Mouse (Mus musculus): ENCODE measurements around the gene Numb.
A peak's percentile ranks its signal among the peaks of the same experiment; 100 is the strongest.

The Numb gene

DNA sequence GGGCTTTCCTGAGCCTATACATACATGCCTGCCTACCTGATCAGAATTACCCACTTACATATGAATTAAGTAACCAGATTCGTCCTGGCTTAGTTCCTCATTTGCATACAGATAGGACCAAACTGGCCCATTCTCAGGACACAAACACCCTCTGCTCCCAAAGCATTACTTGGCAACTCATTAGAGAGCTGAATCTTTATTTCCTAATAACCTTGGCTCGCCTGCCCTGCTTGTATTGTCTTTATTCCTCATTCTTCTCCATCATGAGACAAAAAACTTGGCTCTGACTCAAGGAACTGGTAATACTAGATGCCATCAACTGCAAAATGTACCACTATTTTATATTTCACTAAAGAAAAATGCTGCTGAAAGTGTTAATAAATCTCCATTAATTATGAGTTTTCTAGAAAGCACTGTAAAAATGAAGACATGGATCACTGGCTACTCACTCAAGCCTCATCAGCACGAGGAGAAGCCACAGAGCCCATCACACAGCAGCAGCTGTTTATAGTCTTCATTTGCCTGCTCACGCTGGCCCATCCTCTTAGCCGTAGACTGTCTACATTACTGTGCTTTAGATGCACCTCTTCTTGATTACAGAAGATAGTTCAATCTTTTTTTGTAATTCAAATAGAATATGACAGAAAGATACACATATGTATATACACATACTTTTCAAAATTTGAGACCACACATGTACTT is 69.1 kb downstream of the Numb start:
- no peak for DNase-seq (ENCODE audit: low spot score)

DNA sequence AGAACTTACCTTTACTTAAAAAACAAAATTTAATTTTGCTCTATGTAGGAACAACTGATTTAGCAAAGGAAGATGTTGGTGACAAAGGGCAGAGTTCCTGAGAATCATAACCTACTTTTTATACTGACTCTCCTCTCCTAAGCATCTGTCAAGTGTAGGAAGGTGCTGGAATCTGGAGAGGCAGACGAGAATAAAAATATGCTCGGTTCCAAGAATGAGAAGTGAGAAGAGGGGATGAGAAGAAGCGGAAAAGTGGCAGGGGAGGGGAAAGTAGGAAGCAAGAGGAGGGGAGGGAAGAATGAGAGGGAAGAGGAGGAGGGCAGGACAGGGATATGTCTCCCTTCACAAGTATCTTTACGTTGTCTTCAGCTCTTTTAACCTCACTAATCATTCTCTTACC is 71.4 kb downstream of the Numb start:
- DNase-seq (ENCODE audit: low spot score) = no peak

DNA sequence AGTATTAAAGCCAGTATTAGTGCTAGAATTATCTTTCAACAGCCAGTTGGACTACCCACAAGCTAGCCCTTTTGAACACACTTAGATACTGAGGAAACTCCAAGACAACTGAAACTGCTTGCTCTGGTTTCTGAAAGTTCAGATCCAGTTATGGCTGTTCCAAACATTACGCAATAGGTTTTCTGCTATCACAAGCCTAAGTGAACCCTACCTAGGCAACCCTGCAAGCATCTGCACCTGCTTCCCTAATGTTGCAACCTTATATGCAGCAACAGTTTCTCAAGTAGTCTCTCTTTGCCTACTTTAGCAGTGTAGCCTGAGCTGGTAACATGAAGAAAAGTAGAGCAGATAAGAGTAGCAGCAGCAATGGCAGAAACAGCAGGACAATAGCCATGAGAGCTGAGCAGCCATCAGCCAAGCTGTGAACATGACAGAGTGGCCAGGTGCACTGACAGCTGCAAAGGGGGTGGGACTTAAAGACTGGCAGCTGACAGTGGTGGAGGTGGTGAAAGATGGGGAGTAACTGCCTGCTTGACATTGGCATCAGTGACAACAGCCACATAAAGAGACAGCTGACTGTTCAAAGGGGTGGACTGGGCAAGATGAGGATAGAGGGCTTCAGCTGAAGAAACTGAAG is 73.0 kb downstream of the Numb start:
- DNase-seq (ENCODE audit: low spot score) = no peak

DNA sequence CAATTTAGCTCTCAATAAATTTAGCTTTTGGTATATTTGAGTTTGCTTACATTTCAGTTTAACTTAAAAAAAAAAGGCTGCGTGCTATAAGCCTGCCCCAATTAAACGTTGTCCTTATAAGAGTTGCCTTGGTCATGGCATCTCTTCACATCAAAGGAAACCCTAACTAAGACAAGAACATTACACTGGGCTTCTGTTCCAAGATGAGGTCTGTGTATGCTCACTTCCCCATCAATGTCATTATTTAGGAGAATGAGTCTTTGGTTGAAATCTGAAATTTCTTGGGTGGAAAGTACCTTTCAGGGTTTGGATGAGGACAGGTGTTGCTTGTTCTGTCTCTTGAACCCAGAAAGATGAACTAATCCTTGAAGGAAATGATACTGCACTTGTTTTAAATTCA is 73.9 kb downstream of the Numb start:
- DNase-seq (ENCODE audit: low spot score) = no peak

DNA sequence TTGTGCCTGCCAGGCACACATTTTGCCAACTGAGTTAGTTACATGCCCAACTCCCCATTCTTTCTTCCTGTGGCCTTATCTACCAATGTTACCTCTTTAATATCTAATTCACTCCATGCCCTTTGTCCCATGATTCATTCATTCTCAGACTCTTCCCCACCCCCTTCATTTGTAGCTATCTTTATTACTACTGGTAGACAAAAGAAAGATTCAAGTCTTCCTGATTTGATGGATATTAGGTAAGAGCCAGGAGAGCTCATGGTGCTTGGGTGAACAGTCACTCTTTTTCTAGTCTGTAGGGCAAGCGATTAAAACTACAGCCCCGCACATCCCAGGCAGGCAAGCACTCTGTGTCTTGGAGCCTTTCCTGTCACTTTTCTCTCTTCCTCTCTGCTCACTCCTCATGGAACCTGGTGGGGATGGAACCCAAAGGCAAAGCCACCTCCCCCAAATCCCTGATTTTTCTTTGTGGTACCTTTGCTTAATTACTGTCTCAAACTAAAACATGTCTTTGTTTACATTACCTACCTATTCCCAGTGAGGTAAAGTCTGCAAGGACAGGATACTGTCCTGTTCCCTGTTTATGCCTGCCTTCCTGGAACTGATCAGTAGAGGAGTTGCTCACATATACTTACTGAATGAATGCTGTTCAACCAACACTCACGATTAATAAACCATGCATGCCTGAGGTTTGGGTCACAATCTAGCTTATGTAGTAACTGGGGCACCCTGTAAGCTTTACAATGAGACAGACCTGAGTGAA is 78.9 kb downstream of the Numb start:
- no peak for DNase-seq (ENCODE audit: low spot score)

DNA sequence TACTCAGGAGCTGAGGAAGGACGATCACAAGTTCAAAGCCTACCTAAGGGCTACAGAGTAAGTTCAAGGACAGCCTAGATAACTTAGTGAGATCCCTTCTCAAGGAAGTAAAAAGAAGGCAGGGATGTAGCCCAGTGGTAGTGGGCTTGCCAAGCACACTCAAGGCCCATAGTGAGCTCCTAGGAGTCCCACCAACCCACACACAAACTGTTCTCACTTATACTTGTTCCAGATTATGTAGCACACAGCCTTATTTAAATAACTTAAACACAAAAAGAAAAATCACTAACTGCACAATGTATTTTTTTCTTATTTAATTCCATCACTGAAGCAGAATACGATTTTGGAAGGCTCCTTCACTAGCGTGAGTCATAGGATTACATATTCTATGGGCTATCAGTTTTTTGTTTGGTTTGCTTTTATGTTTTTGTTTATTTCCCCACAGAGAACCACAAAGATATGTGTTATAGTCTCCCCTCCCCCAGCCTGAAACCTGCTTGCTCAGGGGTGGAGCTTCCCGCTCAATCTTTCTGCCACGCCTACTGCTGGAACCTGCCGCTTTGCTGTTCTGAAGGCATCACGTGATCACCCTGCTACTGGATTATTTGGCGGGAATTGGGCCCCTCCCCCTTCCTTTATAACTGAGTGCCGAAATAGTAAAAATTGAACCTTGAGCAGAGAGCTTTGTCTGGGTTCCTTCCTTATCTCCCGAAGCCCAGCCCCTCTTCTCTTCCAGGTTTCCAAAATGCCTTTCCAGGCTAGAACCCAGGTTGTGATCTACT is 80.1 kb downstream of the Numb start:
- DNase-seq (ENCODE audit: low spot score) = no peak

DNA sequence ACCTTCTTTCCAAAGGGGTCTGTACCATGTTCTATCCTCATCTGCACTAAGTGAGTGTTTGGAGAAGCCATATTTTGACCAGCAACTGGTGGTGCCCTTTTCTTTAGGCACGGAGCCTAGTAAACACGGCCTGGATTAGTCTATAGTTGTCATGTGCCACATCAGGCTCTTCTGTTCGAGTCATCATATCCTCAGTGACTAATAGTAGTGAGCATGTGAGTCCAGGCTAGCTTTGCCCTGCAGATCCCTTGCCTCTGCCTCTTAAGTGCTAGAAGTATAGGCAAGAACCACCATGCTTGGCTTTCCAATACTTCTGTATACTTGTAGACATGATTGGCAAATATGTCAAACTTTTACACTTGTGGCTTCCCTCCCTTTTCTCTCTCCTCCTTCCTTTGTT is 87.8 kb downstream of the Numb start:
- no peak for DNase-seq (ENCODE audit: low spot score)

DNA sequence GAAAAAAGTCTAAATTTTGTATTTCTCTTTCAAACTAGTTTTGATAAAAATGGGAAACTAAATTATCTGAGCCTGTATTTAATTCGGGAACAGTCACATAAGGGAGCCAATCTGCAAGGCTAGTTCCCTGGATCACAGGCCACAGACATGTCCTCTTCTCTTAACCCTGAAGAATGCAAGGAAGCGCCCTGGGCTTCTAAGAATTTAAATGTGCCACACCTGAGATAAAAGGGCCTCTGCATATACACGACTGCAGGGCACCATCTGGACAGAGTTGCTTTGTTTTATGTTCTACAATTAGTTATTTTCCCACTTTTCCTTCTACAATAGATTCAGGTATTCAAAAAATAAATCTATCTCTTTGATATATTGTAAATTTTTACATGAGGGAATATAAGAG is 91.3 kb downstream of the Numb start:
- DNase-seq (ENCODE audit: low spot score) = no peak

DNA sequence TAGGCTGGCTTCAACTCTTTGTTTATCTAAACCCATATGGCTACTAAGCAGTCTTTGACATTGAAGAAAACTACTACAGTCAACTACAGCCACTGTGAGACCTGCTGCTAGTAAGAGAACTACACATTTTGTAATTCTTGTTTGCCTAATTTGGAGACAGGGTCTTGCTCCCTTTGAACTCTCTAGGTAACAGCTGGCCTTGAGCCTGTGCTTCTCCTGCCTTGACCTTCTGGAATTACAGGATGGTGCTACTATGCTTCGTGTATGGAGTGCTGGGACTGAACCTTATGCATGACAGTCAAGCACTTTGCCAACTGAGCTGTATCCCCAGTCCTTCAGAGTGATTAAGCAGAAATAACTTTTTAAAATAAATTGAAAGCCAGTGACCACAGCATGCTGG is 105.1 kb downstream of the Numb start:
- DNase-seq (ENCODE audit: low spot score) = no peak

DNA sequence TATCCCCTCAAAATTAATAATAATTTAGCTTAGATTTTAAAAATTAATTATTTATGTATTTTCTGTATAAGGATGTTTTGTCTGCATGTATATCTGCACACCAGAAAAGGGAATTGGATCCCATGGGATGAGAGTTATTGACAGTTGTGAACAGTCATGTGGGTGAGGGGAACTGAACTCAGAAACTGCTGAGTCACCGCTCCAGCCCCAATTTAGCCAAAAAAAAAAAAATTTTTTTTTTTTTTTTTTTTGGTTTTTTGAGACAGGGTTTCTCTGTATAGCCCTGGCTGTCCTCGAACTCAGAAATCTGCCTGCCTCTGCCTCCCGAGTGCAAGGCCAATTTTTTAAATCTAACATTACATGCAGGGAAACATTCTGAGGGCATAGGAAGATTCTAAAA is 109.8 kb downstream of the Numb start:
- DNase-seq (ENCODE audit: low spot score) = no peak

DNA sequence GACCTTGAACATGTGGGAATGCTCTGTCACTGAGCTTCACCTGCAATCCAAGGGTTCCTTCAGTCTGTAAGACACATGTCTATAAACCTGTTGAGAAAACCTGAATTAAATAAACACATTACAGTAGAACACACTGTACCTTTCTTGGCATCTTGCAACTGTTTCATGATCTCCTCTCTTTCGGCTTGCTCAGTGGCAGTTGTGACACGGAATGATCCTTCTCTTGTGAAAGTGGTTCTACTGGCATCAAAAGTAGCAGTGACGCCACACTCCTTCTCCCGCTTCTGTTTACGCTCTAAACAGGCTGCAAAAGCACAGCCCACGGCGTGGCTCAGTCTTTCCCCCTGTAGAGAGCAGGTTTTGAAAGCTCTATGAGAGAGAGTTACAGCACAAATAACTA is 118.1 kb downstream of the Numb start:
- no peak for DNase-seq (ENCODE audit: low spot score)

DNA sequence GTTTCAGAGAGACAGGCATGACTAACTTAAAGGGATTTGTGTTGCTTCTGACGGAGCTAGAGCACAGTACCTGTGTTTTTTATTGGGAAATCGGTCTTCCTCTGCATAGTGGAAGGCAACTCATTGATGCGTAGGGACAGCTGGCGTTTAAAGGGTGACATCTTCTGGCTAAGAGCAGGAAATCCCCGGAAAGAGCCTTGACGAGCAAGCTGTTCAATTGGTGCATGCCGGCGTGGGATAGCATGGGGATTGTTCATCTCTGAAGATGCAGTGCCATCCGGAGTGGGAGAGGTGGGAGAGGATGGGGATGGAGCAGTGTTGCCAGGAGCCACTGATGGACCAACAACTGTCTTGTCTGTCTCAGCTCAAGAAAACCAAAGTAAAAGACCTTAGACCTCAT is 120.8 kb downstream of the Numb start:
- peak; percentile 71 for DNase-seq (ENCODE audit: low spot score)

DNA sequence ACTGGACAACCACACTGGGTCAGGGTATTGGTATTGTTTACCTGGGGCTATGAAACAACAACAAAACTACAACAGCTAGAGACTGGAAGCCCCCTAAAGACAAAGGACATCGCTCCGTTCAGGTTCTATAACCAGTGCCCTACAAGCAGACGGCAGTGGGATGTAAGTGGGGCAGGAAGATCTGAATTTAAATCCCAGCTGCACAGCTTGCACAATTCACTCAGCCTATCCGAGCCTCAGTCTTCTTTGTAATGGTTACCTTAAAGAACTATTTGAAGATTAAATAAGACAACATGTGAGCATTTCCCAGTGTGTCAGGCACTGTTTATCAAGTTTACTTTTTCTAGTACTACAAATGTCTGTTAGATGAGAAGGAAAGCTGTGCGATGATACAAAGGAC is 123.4 kb downstream of the Numb start:
- DNase-seq (ENCODE audit: low spot score) = no peak

DNA sequence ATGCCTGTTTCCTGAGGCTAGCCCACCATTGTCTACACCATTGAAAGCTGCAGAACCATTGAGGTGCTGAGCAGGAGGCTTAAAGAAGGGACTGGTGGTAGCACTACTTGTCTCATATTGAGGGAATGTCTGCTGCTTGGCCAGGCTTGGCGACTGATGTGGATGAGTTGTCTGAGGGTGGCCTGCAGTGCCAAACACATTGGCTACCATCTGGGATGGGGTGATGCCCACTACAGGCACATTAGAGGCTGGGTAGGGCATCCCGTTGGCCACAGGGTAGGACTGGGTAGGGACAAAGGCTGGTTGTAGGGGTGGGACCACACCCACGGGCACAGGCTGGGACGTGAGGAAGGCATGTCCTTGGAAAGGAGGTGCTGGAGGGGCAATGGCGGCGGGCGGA is 126.1 kb downstream of the Numb start:
- no peak for DNase-seq (ENCODE audit: low spot score)

DNA sequence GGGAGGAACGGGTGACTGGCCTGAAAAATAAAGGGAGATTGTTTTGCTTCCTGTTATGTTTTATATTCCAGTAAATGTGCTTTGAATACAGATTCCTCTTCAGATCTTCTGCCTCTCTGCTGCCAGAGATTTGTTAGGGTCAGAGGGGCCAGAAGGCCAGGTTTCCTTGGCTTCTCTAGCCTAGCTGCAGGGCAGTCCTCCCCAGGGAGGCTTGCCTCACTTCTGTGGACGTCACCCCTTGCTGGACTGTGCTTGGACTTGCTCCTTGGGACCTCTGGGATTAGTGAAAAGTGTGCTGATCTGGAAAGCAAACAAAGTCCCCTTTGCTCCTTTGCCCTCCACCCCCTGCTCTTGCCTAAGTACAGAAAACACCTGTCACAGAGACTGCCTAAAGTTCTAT is 126.7 kb downstream of the Numb start:
- no peak for DNase-seq (ENCODE audit: low spot score)

DNA sequence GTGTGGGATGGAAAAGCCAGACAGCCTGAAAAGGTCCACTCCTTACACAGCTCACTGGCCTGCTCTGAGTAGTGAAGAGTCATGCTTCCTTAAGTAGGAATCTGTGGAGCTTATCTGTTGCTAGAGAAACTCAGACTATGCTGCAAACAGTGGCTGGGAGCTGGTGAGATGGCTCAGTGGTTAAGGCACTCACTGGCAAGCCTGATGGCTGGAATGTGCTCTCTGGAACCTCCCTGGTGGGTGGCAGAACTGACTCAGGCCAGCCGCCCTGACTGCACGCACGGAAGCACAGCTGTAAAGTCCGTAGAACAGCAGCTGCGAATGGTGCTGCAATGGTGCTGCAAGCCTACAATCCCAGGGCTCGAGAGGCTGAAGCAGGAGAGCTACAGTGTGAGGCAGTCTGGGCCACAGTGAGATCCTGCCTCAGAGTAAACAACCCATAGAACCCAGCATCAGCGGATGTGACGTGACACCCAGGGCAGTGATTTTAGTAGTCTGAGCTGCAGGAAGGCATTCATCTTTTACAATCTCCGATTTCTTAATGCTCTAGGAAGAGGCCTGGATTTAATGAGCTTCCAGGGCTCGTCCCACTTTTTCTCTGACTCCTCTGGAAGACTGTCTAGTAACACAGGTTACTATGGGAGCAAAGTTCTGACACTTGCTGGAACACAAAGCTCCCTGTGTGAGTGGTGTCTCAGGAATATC is 128.9 kb downstream of the Numb start:
- DNase-seq (ENCODE audit: low spot score) = no peak

DNA sequence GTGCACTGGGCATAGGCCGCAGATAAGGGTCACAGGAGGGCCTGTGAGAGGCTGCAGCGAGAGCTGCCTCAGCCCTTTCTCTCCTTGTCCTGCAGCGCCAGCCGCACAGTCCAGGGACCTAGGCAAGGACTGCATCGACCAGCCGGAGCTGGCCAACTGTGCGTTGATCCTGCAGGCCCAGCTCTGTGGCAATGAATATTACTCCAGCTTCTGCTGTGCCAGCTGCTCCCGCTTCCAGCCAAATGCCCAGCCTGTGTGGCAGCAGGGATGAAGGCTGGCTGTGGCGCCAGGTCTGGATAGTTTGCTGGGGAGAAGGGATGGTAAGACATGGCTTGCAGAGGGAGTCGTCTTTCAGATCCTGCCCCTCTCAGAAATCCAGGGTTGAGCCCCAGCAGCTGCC is 130.0 kb downstream of the Numb start:
- no peak for DNase-seq (ENCODE audit: low spot score)

DNA sequence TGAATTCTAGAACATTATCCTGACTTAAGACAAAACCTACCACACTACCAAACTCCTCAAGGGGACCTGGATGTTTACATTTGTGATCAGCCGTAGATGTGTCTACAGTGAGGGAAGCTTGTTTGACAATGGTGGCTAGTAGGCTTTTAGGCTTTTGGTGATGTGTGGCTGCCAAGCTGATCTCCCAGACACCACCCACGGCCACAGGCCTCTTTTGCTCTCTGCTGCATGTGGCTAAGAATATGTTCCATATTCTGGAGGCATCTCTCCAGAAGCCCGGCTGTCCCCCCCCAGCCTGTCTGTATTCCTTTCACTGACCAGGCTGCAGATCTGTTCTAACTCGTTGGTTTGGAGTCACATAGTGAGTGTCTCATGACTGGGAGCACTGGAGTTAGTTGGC is 131.0 kb downstream of the Numb start:
- no peak for DNase-seq (ENCODE audit: low spot score)

DNA sequence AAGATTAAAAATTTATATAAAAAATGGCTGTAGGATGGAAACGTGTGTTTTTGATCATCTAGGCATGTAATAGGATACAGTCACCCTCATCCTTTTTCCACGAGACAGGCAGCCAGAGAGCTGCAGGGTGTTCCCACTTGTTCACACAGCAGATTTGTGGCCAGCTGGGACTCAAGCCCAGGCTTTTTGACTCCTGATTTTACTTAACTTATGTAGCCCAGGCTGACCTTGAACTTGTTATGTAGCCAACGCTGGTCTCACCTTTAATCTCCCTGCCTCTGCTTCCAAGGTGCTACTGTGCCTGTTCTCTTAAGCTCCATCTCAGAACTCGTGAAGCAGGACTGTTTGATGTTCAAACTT is 132.0 kb downstream of the Numb start:
- DNase-seq (ENCODE audit: low spot score) = no peak

DNA sequence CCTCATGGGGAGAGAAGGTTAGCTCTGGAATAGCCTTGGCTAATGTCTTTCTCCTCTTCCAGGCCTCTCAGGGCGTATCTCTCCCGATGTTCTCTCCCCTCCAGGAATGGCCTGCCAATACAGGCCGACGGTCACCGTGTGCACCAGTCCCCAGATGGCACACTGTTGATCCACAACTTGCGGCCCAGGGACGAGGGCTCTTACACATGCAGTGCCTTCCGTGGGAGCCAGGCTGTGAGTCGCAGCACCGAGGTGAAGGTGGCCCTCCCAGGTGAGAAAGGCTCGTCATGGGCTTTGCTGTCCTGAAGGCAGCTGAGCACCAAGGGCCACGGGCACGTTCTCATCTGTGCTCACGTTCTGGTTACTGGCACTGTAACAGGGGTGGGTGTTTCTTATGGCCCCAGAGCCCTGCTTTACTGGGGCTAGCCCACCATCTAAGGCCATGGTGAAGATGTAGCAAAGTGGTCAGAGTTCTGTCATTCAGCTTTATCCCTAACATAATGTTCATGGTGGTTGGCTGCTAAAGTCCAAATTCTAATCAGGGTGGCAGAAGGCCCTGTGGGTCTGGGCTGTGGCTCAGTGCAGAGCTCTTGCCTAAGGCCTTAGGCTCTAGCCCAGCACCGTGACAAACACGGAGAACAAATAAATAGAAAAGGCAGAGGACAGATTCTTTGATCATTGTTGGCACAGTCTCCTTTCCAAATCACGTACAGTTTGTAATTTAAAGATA is 132.5 kb downstream of the Numb start:
- DNase-seq (ENCODE audit: low spot score) = no peak

DNA sequence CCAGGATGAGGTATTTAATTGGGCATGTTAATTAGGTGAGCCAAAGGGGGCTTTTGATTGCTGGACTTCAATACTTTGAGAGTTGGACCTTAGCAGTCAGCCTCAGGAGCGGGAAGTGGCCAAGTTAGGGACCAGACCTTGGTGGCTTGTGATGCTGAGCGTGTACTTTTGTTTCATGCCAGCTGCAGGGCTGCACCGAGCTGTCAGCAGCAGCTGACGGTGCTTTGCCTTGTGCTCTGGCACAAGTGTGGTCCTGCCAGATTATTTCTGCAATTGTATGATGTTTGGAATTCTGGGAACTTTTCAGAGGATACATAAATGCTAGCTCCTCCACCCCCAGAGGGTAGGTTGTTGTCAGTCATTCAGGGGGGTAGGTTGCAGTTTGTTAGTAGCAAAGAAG is 136.4 kb downstream of the Numb start:
- no peak for DNase-seq (ENCODE audit: low spot score)
